Mouse (Mus musculus): ENCODE measurements around the gene Fam184a.

DNA sequence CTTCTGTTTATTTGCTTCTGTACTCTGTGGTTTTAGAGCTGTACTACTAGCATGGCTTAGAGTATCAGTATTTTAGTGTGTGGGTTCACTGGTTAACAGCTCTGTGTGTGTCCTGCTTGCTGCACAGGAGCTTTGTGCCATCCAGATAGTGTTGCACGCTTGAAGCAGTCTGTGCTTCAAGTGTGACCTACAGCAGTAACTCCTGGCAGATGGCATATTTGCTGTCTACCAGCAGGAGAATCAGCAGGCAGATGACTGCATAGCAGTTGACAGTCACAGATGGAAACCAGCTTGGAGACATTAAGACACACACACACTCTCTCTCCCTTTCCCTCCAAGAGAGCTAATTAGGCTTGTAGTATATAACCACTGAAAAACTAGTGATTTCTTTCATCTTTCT is 138.8 kb downstream of the Fam184a start:
- TF ChIP-seq POLR2A (IDR thresholded peaks at IDR 0.05; ENCODE audit: borderline replicate concordance, low read depth, low read length) (no peak), CTCF (IDR thresholded peaks at IDR 0.05; ENCODE audit: low read depth, low read length) (no peak)

Measured in bone marrow macrophage, adult 2 months (primary cell).